Mouse (Mus musculus): Measurements from ENCODE around the gene Pex5l.

DNA sequence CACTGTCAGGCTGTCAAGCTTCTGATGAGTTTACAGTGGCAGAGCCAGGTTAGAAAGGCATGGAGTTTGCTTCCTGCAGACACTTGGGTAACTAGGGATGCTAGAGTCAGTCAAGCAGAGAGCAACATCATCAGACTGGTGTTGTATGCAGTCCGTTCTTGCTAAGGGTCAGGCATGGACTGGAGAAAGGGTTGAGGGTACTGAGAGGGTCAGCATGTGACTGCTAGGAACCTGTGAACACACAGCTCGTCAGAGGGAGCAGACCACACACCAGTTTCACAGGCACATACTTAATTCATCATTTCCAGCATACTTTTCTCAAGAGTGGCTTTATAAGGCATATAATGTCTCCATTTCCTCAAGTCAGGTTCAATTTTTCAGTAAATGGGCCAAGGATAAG, 53.6 kb downstream of the Pex5l start:
- TF ChIP-seq POLR2A (IDR thresholded peaks at IDR 0.05; ENCODE audit: insufficient read depth, low read length), result no peak
- no peak for TF ChIP-seq CTCF (IDR thresholded peaks at IDR 0.05; ENCODE audit: low read depth, low read length)
